Mouse (Mus musculus): ENCODE measurements around the gene Cyp2e1. TPM values are rescaled to one million over a fixed set of nuclear protein-coding genes. Genes with fewer than 3 reads are reported as not detected.
A peak's percentile ranks its signal among the peaks of the same experiment; 100 is the strongest.
"Not testable (repeated sequence)": the region's sequence is repeated elsewhere in the genome, so short reads cannot be mapped to it uniquely, and the experiment has no call there.

Gene Cyp2e1
- total RNA-seq (2022): 100 to 1,000 TPM in 3 of 4 experiments, 10 to 100 TPM in 1; 87.7 to 302 (median 204) TPM

DNA sequence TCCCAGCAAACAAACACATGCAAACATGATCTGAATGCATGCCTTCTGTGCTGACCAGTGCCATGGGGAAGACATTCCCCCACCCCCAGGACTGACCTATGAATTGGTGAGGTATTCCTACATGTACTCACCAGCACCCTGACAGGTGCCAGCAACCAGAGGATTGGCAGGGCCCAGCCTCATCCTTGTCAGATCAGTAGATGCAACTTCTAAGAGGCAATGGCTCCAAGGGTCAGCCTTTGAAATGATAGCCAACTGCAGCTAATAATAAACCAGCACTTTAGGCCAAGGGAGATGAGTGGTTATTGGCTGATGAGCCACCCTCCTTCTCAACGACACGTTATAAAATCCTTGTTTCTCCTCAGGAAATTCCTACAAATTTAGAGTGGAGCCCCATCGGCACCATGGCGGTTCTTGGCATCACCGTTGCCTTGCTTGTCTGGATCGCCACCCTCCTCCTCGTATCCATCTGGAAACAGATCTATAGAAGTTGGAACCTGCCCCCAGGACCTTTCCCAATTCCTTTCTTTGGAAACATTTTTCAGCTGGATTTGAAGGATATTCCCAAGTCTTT lies at the start of gene Cyp2e1:
Gene Cyp2e1 (plus strand): TSS at position 293 of the 574 bp plus-strand sequence.
- no peak for DNase-seq

DNA sequence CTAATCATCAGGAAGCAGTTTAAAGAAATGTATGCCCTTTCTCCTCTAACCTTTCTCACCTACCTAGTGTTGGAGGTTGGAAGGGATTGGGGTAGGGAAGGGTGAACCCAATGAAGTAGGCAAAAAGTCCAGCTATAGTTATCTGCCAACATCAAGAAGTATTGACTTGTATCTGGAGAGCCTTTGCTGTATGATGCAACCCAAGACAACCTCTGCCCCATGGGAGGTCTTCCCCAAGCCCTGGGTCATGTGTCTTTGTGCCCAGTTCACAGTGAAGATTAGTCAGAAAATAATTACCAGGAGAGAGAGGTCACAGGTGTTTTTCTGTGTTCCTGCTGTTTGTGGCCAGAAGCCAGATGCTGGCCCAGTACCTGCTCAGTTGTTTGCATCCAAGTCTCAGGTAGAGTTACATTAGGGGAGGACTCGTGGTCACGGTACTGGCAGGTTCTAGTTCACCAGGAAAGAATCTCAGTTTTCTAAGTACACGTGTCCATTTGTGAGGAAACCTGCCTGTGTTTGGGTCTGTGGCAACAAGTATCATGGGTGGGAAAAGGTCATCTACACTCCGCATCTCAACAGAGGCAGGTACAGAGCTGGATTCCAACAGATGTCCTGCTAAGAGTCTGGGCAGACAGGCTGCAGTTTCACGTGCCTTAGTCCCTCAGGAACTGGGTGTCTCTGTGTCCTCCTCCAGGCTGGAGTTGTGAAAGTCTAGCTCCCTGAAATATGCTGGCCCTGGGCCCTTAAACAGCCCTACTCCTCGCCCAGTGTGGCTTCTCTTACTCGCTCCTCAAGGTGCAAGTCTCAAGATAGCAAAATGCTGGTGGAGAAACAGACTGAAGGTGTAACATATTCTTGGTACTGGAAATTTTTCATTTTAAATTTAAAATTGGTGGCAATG lies 46.1 kb upstream of the Cyp2e1 start:
- peak; percentile 8 for DNase-seq

DNA sequence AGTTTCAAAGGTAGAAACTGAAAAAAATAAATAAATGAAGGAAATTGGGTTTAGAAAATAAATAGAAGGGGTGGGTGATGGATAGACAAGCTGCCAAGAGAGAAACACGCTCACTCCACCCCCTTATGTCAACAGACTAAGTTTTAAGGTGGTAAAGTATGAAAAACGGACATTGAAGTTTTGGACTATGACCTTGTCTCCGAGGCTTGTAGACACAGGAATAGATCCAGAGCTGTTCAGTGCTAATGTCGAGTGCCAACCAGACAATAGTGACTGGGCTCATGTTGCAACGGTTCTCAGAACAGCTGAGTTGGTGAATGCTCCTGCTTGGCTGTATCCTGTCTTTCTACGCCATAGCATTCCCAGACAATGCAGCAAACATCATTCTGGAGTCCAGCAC lies 42.4 kb upstream of the Cyp2e1 start:
- DNase-seq: no peak

DNA sequence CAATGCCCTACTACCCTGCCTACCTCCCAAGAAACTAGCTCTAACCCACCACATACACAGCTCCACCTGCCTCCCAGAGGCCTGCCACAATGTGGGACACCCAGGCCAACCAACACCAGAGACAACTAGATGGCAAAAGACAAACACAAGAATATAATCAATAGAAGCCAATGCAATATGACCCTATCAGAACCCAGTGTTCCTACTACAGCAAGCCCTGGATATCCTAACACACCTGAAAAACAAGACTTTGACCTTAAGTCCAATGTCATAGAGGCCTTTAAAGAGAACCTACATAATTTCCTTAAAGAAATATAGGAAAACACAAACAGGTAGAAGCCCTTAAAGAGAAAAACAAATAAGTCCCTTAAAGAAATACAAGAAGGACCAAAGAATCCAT lies 38.0 kb upstream of the Cyp2e1 start:
- no peak for DNase-seq

DNA sequence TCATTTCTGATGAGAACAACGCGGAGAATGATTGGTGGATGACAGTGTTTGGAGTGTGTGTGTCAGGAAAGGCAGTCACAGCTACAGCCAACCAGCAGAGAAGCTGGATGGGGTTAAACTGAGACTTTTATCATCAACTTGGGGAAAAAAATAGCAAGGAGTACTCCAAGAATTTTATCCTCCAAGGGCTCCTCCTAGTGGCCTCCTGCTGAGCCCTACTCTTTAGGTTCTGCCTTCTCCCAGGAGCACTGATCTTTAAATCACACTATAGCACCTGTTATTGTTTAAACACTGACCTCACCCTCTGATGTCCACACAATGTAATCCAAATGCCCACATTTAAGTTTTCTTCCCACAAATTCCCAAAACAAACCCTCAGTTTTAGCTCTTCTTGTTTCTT lies 30.4 kb upstream of the Cyp2e1 start:
- DNase-seq: no peak

DNA sequence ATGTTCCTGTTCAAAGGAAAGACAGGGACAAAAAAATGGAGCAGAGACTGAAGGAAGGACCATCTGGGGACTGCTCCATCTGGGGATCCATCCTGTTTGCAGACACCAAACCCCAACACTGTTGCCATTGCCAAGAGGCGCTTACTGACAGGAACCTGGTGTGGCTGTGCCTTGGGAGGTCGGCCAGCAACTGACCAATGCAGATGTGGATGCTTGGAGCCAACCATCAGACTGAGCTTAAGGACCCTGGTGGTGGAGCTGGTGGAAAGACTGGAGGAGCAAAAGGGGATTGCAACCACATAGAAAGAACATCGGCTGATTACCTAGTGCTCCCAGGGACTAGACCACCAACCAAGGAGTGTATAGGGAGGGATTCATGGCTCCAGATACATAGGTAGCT lies 16.1 kb upstream of the Cyp2e1 start:
- no peak for DNase-seq

DNA sequence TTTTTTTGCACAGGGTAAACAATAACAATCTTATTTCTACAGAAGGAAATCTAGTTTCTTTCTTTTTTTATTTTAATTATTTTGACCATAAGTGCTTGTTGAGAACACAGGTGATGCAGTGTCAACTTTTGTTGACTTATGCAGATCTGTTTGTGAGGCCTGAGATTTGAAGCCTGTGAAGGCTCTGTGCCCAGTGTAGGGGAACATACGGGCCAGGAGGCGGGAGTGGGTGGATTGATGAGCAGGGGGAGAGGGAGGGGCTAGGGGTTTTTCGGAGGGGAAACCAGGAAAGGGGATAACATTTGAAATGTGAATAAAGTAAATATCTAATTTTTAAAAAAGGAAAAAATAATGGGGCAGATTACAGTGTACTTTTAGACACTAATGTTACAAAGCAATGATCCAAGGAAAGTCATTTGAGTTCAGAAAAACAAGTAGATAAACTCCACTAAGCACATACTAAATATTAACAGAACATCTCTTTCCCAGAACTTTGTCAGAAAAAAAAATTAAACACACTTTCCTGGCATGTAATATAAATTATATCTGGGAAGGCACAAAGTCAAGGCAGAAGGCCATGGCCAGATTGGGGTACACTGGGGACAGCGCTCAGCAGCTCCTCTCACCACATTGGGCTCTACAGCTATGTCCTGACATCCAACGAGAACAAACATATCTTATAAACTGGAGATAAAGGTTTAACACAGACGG lies 15.3 kb upstream of the Cyp2e1 start:
- no peak for DNase-seq

DNA sequence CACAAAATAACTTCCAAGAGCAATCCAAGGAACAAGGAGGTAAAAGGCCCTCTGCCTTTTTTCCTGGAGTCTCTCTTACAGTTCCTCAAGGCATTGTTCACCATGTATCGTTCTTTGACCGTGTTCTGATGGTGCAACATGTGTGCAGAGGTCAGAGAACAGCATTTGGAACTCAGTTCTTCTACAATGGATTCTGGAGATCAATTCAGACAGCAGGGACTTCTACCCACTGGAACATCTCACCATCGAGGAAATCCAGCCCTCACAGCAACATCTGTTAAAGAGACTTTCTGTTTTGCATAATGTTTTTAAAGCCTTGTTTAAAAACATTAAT lies 14.7 kb upstream of the Cyp2e1 start:
- DNase-seq: no peak

DNA sequence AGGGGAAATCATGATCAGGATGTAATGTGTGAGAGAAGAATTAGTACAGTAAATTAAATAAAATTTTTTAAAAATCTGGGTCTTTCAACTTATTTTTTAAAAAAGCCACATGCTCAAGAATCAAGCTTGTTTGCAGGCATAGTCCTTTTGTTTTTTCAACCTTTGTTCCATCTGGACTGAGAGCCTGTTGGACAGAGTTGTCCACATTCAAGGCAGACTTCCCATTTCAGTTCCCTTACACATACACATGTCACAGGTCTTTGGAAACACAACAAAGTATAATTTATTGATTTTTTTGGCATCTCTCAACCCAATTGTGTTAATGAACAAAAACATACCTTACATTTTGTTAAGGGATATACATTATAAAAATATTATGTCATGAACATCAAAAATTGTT lies 9.0 kb upstream of the Cyp2e1 start:
- DNase-seq: no peak

DNA sequence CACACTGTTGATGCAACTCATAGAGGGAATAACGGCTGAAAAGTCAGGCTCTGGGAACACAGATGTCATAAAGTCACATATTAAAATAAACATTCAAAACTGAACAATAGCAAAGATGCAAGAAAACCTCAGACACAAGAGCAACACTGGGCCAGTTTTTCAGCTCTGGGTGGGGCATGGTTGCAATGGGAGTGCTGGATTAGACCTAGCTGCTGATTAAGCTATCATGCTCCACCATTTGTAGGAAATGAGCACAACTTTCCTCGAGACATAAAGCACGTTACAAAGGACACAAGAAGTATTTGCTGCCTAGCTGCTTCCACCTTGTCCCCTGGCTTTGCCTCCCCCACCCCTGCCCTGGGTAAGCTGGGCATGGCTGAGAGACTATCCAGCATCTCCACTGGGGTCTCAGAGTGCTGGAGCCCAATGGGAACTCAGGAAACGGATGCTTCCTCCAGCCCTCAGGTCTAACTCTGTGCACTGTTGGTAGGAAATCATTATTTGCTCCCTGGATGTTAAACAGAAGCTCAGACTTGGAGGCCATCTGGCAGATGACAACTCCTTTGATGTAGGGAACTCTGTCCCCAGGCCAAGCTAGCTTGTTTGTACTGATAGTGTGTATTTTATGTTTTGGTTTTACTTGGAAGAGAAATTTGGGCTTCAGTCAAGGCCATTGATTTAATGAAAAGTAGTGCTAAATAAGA lies 7.2 kb upstream of the Cyp2e1 start:
- no peak for DNase-seq

DNA sequence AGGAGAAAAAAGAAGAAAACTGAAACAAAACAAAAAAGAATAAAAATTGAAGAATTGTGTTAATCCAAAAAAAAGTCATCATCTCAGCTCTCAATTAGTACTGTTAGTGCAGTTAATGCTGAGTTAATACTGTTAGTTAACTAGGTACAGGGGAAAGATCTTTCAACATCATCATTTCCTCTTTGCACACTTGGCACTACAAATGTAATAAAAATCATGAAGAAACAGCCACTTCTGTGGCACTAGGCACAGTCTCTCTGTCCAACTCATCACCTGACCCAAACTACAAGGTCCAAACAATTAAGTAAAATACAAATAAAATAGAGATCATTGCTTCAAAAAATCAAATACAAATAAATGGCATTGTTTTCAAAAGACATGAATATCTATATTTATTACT lies 2.9 kb upstream of the Cyp2e1 start:
- DNase-seq: no peak

DNA sequence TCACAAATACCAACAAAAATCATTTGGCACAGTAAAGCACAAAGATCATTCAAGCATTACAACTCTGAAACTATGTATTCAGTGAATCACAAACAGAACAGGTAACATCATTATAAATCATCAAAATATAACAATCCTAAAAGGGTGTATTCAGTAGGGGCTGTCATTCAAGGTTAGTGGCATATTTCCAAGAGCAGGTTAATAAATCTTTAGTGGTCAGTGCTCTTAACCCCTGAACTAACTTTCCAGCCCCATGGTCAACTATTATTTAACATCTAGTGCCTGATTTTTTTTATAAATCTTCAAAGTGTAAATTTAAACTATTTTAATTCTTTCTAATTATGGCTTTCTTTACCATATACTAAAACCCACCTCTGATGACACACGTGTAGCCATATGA lies 1.9 kb downstream of the Cyp2e1 start:
- not testable (repeated sequence) for DNase-seq

DNA sequence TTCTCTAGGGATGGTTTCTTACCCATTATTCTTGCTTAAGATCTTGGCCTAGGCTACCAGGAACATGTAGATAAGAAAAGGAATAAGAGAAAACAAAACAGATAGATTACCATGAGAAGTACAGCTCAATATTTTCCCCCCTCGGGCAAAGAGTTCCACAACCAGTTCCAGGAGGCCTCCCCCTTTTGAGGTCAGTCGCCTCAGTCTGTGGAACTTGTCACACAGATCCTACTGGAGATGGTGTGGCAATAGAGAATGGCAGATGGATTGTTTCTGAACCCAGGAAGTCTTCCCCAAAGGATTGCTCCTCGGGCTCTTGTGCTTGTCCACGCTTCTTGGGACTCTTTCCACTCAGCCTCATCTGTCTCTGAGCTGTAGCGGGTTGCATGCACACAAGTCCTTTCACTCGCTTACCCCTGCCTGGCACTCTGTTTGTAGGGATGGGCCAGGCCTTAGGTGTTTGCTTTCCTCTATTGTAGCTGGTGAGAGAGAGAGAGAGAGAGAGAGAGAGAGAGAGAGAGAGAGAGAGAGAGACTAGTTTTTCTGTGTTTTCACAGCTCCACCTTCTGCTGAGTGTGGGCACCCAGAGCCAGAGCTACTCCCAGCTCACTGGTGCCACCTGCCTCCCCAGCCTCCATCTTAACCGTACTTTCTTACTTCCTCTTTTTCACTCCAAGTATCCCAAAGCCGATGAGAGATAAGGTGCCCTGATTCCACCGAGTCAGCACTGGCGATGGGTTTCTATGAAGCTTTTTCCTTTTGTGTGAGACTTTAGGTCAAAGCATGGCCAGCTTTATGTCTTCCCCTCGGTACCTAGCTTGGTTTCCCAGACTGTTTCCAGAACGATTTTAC lies 2.6 kb downstream of the Cyp2e1 start:
- no peak for DNase-seq

DNA sequence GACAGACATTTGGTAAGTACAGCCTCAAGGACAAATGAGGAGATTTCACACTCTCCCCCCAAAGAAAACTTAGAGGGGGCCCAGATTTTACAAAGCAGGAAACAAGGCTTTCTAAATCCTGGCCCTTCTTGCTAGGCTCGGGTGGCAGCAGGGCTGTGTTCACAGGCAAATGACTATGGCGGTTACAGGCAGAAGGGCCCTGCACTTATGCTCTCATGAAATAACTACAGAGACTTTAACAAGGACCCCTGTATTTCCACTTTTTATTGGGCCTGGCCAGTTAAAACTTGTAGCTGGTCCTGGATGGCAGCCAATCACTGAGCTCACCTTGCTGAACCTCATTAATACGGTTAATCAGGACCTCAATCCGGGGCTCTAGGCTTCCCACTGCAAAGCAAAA lies 17.0 kb downstream of the Cyp2e1 start:
- DNase-seq: no peak

DNA sequence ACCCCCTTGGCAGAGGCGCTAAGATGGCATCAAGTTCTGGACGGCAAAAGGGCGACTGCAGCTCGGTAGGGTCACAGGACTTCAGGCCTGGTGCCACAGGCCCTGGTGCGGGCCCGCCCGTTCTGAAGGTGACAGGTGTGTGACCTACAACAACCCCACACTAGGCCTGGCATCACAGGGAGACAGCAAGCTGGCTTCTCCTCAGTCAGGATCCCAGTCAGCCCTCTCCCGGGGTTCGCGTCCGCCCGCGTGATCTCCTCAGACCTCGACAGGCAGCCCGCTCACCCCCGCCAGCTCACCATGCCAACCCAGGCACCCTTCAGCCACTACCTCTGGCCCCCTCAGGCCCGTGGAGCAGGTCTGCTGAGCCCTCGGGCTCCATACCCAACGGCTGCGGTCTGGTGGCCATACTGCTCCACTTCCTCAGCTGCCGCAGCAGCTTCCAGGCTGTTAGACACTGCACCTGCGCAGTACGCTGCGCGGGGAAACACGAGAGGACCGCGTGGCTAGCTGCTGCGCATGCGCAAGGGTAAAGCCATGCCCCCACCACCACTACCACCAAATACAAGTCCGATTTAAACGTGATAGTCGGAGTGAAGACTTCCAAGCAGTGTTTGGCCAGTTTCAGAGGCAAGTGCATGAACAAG lies 24.0 kb downstream of the Cyp2e1 start, which contains the start of gene Syce1:
Gene Syce1 (minus strand): TSS at position 447 of the 647 bp plus-strand sequence.
- DNase-seq: no peak

DNA sequence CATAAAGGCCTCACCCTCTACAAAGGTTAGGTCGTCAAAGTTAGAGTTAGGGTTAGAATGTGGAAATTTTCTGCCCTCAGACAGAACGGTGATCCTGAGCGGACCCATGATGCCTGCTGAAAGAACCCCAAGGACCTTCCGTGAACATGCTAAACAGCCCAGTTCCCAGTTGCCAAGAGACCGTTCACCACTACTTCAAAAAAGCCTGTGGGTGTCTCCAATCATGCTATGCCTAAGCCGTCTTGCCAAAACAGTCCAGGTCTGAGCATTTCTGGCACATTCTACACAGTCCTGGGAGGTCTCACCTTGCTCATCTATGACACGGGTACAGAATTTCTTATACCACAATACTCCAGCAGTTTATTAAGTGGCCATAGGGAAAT lies 24.5 kb downstream of the Cyp2e1 start:
- no peak for DNase-seq

DNA sequence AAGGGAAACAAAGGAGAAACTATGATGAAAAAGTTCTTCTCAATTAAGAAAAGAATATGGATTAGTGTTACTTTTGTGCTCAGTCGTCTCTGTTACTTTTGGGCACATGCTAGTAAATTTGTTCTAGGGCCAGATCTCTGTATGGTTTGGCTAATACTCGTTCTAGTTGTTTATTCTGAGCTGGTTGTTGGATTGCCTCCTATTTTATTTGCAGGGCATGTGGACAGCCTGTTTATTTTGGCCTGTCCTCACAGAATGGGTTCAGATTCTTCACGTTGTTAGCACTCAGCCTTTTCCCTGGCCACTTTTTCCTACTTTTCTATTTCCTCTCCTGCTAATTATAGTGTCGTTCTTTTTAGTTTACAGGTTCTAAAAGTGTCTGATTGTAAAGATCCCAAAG lies 30.0 kb downstream of the Cyp2e1 start:
- no peak for DNase-seq

DNA sequence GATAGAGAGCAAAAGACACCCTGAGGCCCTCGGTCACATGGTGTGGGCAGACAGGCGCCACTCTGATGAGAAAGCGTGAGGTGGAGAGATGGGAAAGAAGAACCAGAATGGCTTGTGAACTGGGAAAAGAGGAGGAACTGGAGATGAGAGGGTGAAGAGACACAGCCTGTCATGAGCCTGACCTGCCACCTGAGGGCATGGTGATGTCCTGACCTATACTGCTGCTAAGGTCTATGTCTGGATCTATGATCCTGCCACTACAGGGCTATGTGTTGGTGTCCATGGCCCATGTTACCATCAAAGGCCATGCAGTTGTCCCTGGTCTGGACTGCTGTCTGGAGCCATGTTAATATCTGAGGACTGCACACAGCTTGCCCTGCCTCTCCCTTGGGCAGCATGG lies 34.1 kb downstream of the Cyp2e1 start:
- DNase-seq: no peak

DNA sequence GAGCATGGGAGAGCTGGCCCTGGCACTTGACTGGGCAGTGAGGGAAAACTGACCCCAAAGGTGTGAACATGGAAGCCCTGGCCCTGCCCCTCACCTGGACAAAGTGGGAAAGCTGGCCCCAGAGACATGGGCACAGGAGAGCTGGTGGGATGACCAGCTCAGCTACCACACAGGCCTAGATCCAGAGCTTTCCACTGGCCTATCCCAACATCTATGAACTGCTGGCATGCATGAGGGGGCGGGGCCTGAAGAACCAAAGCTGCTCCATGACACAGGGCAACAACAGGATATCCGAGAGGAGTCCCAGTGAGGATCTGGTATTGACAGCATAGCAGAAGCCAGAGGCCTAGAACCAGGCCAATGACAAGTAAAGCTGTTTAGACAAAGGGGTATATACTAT lies 34.7 kb downstream of the Cyp2e1 start:
- no peak for DNase-seq

DNA sequence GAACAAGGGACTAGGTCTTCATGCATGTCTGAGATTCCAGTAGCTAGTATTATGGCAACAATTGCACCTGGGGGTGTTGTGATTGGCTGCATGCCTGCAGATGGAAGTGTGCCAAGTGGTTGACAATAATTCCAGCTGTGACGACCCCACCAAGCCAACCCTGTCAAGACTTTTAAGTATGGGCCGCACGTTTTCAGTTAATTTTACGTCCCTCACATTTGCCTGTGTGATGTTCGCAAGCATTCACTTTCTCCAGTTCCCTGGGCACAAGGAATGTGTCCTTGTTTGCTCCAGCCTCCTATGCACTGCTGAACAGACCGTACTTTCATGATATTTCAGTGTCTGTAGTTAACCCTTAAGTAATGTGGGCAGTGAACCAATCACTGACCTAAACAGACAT lies 39.1 kb downstream of the Cyp2e1 start:
- DNase-seq: no peak

DNA sequence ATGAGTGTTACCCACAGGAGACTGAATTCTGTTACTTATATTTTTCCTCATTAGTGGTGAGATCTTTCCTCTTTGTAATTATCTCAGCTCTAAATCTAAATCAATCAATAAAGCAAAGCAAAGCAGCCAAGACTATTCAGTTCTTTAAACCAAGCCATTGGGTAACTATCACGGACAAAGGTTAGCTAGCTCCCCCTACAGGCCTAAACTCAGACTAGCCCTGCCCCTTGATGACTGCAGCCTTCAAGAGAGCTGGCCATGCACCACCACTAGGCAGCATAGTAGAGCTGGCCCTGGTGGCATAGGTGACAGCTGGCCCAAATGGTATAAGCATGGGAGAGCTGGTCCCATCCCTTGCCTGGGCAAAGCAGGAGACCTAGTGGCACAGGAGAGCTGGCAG lies 42.2 kb downstream of the Cyp2e1 start:
- DNase-seq: peak; percentile 48

DNA sequence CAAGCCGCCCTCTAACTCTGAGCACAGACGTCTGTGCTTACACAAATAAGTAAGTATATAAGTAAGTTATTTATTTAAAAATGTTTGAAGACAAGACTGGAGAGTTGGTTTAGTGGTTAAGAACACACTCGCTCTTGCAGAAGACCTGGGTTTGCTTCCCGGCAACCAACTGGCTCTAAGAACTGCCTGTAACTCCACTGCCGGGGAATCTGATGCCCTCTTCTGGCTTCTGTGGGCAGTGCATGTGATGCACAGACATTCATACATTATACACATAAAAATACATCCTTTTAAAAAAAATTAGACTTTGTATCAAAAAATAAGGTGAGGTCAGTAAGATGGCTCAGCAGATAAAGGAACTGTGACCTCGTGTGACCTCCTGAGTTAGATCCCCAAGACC lies 47.0 kb downstream of the Cyp2e1 start:
- DNase-seq: no peak
